Mouse (Mus musculus) cortical plate, adult 2 months (tissue): ENCODE data around the gene Degs2. TPM values are rescaled to one million over a fixed set of nuclear protein-coding genes. Genes with fewer than 3 reads are reported as not detected.

Experiments
- H3K27ac ChIP-seq: fragments of 200-500 bp; 2 replicates; pipeline ENCODE4 v1.5.1; 2012; ENCODE audit warnings: low read length, control low read depth, inconsistent platforms; ENCODE audit not compliant: insufficient read depth
- H3K4me1 ChIP-seq: fragments of 200-500 bp; 2 replicates; pipeline ENCODE4 v1.6.1; 2011; ENCODE audit warnings: low read length; ENCODE audit not compliant: control insufficient read depth, insufficient read depth
- H3K4me3 ChIP-seq: fragments of 200-500 bp; 2 replicates; pipeline ENCODE4 v1.5.1; 2011; ENCODE audit warnings: mild to moderate bottlenecking, low read length, control low read depth; ENCODE audit not compliant: insufficient read depth
- CTCF ChIP-seq: fragments of 200-500 bp; IDR thresholded peaks from 2 replicates; pipeline ENCODE4 v1.5.1; 2011; ENCODE audit warnings: mild to moderate bottlenecking, control low read depth, low read length; ENCODE audit not compliant: insufficient read depth; ENCODE audit errors: extremely low read depth
- POLR2A ChIP-seq: fragments of 200-500 bp; IDR thresholded peaks from 2 replicates; pipeline ENCODE4 v1.6.1; 2011; ENCODE audit warnings: mild to moderate bottlenecking, low read length, control low read depth; ENCODE audit not compliant: insufficient read depth; ENCODE audit errors: extremely low read depth
- polyA plus RNA-seq: library from polyadenylated mRNA; depleted of rRNA; stranded (reverse); fragments of >200 nt; gene quantifications from 2 replicates; pipeline ENCODE4 v1.2.3, GENCODE M21; 2012

Degs2 gene
- polyA plus RNA-seq, 1 experiment = 9.4 TPM

- H3K4me3 ChIP-seq = no peak overlapping the region
- H3K4me1 ChIP-seq = peaks cover 6% of the 10 kb centered on the region
- H3K27ac ChIP-seq = no peak overlapping the region
- TF ChIP-seq POLR2A (no peak), CTCF (no peak)
Measured at GRCm38 (mm10) chr12:108682240-108683023, 19.7 kb downstream of the Degs2 start.

- Histone ChIP-seq H3K4me3 (no peak overlapping the region), H3K4me1 (peaks cover 4% of the 10 kb centered on the region), H3K27ac (no peak overlapping the region)
- TF ChIP-seq POLR2A (no peak), CTCF (no peak)
Measured at GRCm38 (mm10) chr12:108680861-108681260, 21.3 kb downstream of the Degs2 start.

- peaks cover 4% of the 10 kb centered on the region for H3K4me1 ChIP-seq
- TF ChIP-seq CTCF = no peak
- no peak for TF ChIP-seq POLR2A
- H3K4me3 ChIP-seq = no peak overlapping the region
- no peak overlapping the region for H3K27ac ChIP-seq
Measured at GRCm38 (mm10) chr12:108678366-108678765, 23.7 kb downstream of the Degs2 start.

- no peak overlapping the region for H3K27ac ChIP-seq
- H3K4me1 ChIP-seq = peaks cover 2% of the 10 kb centered on the region
- H3K4me3 ChIP-seq = no peak overlapping the region
- TF ChIP-seq CTCF = no peak
- no peak for TF ChIP-seq POLR2A
Measured at GRCm38 (mm10) chr12:108677116-108677515, 25.0 kb downstream of the Degs2 start.

GRCm38 (mm10) chr12:108675614-108676401 is 26.3 kb downstream of the Degs2 start:
- no peaks in the 10 kb centered on the region; the same call in 1 of the 2 replicates for H3K4me1 ChIP-seq
- TF ChIP-seq CTCF (peak; percentile 21; the same call in 1 of the 2 replicates), POLR2A (no peak)

GRCm38 (mm10) chr12:108674916-108675315 is 27.2 kb downstream of the Degs2 start:
- no peak overlapping the region for H3K27ac ChIP-seq
- H3K4me1 ChIP-seq = no peaks in the 10 kb centered on the region; the same call in 1 of the 2 replicates
- no peak for TF ChIP-seq CTCF
- TF ChIP-seq POLR2A = no peak
- no peak overlapping the region for H3K4me3 ChIP-seq

More at GRCm38 (mm10) chr12:108675614-108676401, 26.3 kb downstream of the Degs2 start:
- no peak overlapping the region for H3K4me3 ChIP-seq
- no peak overlapping the region for H3K27ac ChIP-seq

GRCm38 (mm10) chr12:108674502-108674901 is 27.6 kb downstream of the Degs2 start:
- H3K27ac ChIP-seq = no peak overlapping the region
- TF ChIP-seq CTCF (no peak), POLR2A (no peak)
- no peak overlapping the region for H3K4me3 ChIP-seq
- H3K4me1 ChIP-seq = no peaks in the 10 kb centered on the region; the same call in 1 of the 2 replicates

GRCm38 (mm10) chr12:108673546-108673945 is 28.6 kb downstream of the Degs2 start:
- no peak for TF ChIP-seq CTCF
- no peak for TF ChIP-seq POLR2A
- no peaks in the 10 kb centered on the region; the same call in 1 of the 2 replicates for H3K4me1 ChIP-seq
- H3K27ac ChIP-seq = no peak overlapping the region
- no peak overlapping the region for H3K4me3 ChIP-seq

- TF ChIP-seq CTCF (no peak), POLR2A (no peak)
Measured at GRCm38 (mm10) chr12:108672908-108673307, 29.2 kb downstream of the Degs2 start.

More at GRCm38 (mm10) chr12:108672908-108673307, 29.2 kb downstream of the Degs2 start:
- Histone ChIP-seq H3K27ac (no peak overlapping the region), H3K4me1 (no peaks in the 10 kb centered on the region; the same call in 1 of the 2 replicates), H3K4me3 (no peak overlapping the region)
